Mouse (Mus musculus) lung, postnatal 10 days (tissue): ENCODE data around the gene Rnf212b.

Experiments
- DNase-seq: peaks from one replicate; pipeline ENCODE4 v3.0.0; 2021

Gene Rnf212b

DNA sequence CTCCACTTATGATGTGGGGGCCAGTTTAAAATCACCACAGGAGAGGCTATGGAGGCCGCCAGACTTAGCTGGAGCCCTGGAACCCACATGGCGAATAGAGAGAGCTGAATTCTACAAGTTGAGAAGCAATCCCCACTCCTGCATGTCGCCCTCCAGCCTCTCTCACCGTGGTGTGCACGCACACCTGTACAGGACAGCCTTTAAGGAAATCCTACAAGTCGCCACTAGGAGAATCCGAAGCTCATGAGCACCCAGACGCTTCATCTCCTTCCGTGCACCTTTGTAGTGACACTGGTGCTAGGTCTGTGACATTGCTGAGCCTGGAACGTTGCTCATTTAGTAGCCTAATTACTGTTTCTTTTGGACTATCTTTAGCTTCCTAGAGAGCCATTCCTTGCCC, 14.3 kb upstream of the Rnf212b start:
- no peak for DNase-seq

GRCm38 (mm10) chr14:54802428-54802827, 11.5 kb upstream of the Rnf212b start:
- DNase-seq: no peak

DNA sequence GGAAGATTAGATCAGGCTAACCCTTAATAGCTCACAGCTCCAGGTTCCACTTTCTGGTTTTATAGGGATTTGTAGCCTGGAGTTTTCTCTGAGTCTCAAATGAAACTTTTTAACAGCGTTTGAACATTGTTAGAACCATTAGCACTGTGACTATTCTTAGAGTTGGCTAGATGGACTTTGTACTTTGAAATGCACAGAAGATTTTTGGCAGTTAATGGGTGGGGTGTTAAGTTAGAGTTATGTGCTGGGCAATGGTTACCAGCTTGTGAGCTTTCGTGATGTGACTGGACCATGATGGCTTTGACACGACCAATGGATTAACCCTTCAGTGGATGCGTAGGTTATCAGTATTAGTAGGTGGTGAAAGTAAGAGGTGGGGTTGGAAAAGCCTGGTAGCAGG, 7.8 kb upstream of the Rnf212b start:
- no peak for DNase-seq

DNA sequence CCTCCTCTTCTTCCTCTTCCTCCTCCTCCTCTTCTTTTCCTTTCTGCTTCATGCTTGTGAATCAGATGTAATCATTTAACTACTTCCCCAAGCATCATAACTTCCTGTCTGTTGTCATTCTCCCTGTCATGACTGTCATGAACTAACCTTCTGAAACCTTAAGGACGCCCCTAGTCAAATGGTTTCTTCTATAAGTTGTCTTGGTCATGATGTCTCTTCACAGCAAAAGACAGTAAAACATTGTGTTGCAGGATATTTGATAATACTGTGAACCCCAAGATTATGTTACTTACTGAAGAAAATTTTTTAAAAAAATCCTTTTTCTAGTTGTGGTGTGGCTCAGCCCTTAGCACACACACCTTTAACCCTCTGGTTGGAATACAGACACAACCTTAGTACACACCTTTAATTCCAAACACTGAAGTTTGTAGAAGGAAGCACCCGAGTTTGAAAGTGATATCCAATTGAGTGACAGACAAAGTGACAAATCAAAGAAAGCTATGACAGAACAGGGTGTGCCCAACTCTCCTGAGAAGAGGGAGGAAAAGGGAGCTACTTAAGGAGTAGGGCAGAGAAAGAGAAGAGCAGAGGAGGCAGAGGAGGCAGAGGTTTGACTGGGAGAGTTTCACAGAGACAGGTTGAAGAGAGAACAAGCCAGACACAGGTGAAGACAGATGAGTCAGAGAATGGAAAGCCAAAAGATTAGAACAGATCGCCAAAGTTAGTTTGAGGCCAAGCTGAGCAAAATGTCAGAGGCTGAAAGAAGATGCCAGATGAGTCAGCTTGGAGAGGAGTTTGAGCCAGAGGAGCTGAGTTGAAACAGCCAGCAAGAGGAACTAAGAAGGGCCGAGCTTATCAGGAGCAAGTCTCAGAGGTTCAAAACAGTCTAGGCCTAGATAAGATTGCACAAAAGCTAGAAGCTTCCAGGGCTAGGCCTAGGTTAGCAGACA, 4.9 kb upstream of the Rnf212b start:
- no peak for DNase-seq

GRCm38 (mm10) chr14:54809668-54810033, 4.3 kb upstream of the Rnf212b start:
- no peak for DNase-seq

DNA sequence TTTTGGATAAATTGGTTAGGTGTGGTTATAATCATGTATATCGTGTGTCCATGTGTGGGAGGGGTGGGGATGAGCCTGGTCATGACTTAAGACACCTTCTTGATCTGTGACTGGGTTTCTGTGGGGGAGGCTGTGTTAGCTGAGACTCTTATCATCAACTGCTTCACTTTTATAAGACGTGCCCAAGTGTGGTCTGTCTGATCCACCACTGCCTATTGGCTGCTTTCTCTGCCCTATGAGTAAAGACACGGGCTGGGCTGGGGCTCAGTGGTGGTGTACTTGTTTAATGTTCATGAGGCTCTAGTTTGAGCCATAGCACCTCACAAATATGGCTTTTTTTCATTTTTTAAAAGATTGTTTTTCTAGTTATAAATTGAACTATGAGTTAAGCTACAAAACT, 1.8 kb downstream of the Rnf212b start:
- no peak for DNase-seq

DNA sequence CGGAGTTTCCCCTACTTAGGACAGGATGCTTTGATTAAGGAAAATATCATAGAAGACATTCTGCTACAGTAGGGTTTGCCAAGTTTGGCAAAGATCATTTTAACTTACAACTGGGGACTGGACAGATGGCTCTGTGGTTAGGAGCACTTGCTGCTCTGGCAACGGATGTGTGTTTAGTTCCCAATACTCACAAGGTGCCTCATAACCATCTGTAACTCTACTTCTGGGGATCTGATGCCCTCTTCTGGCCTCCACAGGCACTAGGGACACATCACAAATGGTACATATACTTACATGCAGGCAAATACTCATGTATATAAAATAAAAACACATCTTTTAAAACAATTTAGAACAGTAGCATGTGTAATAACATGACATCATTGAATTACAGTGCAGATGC, 3.9 kb downstream of the Rnf212b start:
- DNase-seq: peak; percentile 19

DNA sequence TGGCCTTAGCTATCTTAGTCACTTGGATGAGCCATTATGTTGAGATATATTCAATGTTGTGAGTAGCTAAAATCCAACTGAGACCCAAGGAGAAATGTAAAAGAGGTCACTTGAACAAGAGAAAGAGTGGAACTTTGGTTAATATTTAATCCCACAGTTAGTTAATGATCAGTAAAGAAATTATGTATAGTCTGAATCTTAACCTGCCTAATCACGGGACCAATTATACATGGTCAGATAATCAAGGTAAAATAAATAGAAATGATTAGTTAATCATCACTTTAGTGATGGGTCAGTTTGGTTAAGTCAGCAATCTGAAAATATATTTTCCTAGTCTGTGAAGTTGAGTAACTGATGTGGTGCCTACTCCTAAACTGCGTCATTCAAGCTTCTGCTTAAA, 8.4 kb downstream of the Rnf212b start:
- DNase-seq: no peak

- no peak for DNase-seq
These were observed 9.8 kb downstream of the Rnf212b start for GRCm38 (mm10) chr14:54823716-54824115.

GRCm38 (mm10) chr14:54843461-54843860, 29.5 kb downstream of the Rnf212b start:
- no peak for DNase-seq

DNA sequence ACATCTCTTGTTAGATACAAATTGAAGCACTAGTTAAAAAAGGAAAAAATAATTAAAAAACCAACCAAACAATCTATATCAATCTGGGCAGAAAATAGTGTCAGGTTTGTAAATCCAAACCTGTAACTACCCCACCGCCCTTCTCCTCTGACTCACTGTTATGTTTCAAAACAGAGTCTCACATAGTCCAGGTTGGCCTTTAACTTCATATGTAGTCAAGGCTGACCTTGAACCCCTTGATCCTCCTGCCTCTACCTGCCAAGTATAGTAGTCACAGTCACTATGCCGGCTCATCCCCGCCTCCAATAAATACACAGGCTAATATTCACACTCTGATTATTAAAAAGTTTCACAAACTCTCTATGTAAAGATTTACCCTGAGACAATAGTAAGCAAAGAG, 41.8 kb downstream of the Rnf212b start:
- DNase-seq: no peak

DNA sequence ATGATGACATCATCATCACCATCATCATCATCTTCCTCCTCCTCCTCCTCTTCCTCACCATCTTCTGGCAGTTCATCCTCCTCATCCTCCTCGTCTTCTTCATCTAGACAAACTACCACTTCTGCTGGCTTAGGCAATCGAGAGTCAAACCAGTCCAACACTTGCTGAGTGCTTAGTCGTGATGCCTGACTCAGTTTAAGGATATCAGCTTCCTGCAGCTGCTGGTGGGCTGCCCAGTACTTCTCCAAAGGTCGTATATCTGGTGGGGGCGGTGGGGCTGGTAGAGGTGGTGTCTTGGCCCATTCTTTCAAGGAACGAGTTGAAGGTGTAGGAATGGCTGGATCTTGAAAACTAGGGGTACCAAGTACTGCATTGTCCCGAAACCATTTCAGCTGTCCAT, 42.8 kb downstream of the Rnf212b start:
- no peak for DNase-seq

DNA sequence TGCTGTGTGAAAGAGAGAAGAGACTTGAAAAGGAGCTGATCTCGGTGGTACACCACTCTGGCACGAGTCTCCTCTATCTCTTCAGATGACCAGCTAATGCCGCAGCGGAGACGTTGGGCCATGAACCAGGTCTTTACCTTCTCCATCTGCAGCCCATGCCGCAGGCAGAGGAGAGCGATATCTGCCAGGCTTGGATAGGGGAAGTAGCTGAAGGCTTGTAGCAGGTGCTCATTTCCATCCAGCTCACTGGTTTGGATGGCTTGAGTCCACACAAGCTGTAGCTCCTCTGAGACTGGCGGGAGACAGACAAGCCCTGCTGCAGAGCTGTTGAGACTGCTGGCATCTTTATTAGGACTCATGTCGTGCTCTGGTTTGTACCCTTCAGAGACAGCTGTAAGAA, 44.0 kb downstream of the Rnf212b start:
- no peak for DNase-seq

DNA sequence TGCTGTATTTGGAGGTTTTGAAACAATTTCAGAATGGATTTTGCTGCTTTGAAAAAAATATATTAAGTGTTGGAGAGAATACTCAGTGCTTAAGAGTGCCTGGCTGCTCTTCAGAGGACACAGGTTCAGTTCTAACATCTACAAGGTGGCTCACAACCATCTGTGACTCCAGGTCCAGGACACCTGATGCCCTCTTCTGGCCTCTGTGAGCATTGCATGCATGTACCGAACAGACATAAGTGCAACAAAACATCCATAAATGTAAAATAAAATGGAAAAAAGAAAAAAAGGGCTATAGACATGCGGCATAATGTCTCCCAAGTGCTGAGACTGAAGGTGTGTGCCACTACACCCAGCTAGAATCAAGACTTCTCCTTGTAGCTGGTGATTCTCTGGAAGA, 46.6 kb downstream of the Rnf212b start:
- peak; percentile 66 for DNase-seq

GRCm38 (mm10) chr14:54863501-54864312, 49.8 kb downstream of the Rnf212b start:
- peak; percentile 96 for DNase-seq

- no peak for DNase-seq
These were observed 50.5 kb downstream of the Rnf212b start for GRCm38 (mm10) chr14:54864313-54865036.

- no peak for DNase-seq
These were observed 51.7 kb downstream of the Rnf212b start for GRCm38 (mm10) chr14:54865626-54866025.

GRCm38 (mm10) chr14:54866268-54866667, 52.3 kb downstream of the Rnf212b start:
- no peak for DNase-seq

DNA sequence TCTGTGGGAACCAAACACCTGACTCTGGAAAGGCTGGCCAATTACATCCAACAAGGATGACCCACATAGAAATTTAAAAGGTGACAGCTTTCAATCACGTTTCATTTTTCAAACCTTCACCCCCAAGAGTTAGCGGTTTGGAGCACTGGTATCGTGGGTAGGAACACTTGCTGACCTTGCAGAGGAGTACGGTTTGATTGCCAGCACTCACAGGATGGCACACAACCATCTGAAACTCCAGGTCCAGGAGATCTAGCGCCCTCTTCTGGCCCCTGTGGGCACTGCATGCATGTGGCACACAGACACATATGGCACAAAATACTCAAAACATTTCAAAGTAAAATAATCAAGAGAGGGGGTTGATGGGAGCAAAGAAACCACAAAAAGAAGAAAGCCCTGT, 53.0 kb downstream of the Rnf212b start:
- no peak for DNase-seq

DNA sequence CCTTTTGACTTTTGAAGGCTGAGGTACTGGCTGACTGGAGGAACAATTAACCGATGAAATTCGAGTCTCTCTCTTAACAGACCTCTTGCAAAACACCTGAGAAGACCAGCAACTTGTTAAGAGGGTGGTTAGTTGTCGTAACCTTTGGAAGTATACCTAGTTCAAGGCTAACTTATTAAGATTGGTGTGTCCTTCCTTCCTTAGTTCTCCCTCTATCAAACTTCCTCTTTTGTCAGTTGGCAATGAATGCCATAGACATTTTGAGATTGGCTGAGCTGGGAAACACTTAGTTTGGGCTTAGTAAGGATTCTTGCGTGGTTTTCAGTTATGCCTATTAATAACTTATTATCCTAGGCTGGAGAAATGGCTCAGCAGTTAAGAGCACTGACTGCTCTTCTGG, 54.1 kb downstream of the Rnf212b start:
- DNase-seq: no peak

DNA sequence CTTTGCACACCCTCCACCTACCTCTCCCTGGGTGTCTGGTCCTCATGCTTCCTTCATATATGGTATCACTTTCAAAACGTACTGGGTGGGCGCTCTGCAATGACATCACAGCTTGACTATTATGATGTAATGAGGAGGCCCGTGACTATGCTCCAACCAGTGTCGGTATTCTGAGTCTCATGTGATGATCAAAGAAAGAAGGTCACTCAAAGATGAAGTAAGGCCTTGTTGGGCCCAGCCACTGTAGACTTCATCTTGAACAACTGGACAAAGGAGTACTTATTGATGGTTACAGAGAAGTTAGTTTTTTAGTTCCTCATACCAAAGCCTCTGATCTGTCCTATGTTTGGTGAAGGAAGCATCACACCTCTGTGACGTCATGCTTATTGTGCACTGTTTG, 56.9 kb downstream of the Rnf212b start, which contains the start of gene Homez:
Gene Homez, minus strand, starts transcription at position 101 of the 400 bp plus-strand sequence.
- no peak for DNase-seq

- no peak for DNase-seq
These were observed 60.2 kb downstream of the Rnf212b start for GRCm38 (mm10) chr14:54874165-54874564.

- peak; percentile 50 for DNase-seq
These were observed 62.0 kb downstream of the Rnf212b start for GRCm38 (mm10) chr14:54875844-54876538.
